Mouse (Mus musculus) CH12F3 (cell line): ENCODE data around the gene Nckap5.

Experiments
- in situ Hi-C: fragments of 300-500 bp; cut with MboI; formaldehyde crosslinking; loops from 2 replicates; pipeline ENCODE4 v1.14.3; 2020; ENCODE audit warnings: low sequenced_read_pairs

The Nckap5 gene

DNA sequence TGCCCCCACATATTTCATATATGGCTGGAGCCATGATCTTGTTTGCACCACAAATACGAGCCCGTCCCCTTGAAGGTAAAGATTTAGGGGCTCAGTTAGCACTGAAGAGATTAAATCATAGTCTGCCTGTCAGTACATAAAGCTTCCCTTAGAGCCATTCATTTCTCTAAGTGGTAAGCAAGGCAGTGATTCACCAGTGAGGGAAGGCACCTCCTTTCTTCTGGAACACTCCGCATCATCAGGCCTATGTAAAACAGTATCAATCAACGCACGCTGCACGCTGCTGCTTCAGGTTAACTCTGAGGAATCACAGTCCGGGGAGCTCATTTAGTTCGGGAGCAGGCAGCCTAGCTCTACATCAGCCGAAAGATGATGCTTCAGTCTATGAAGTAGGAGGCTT lies 599.4 kb downstream of the Nckap5 start:
- in situ Hi-C loops: no loop called here

DNA sequence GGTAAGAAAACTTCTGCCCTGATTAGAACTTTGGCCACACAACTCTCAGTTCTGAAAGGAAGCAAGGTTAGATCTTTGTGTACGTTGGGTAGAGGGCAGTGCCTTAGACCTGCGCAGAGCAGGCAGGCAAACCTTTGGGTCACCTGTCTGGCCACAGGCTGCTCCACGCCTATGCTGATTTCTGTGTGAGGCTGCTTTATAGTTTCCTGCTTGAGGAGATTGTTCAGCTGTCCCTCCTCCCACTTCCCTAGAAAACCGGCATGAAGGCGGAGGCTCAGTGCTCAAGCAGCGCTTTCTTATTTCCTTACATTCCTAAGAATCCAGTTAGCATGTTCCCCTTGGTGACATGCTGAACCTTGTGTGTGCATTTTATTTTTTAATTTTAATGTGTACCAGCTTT lies 620.4 kb downstream of the Nckap5 start:
- in situ Hi-C loops: no loop called here

DNA sequence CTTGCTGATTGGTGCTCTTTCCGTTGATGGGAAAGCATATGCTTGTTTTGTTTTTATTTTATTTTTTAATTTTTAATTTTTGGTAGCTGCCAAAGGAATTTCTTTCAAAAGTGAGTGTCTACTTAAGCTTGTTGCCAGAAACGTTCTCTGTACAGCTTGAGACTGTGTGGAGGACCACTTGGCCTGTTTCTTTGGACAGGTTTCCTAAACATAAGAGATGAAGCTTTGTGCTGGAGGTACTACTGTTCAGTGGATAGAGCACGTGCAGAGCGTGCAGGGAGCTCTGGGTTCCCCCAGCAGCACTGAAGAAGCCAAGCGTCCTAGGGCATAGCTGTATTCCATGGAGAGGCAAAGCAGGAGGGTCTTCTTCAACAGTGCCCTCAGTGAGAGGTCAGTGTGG lies 620.9 kb downstream of the Nckap5 start:
- in situ Hi-C loops: no loop called here

- in situ Hi-C loops: no loop called here
Observed at GRCm38 (mm10) chr1:126209131-126209530, 621.5 kb downstream of the Nckap5 start.

DNA sequence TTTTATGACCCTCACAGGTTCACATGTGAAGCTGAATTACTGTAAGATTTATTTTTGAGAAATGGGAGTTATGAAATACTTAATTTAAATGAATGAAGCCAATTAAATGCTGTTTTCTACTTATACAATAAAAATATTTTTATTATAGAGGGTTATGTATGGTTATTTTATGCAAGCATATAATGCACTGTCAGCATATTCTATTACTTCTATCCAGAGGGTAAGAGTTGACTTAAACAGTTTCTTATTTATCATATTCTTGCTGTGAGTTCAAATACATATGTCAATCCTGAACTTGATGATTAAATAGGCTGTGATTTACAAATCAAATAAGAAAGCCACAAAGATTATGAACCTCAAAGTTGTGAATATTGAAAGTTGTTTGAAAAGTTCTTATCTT lies 633.7 kb downstream of the Nckap5 start:
- in situ Hi-C loops: no loop called here

- in situ Hi-C loops: no loop called here
Observed at GRCm38 (mm10) chr1:126190353-126190752, 640.2 kb downstream of the Nckap5 start.

GRCm38 (mm10) chr1:126183751-126184150 lies 646.8 kb downstream of the Nckap5 start:
- in situ Hi-C loops: no loop called here

- in situ Hi-C loops: no loop called here
Observed at GRCm38 (mm10) chr1:126168579-126168978, 662.0 kb downstream of the Nckap5 start.

DNA sequence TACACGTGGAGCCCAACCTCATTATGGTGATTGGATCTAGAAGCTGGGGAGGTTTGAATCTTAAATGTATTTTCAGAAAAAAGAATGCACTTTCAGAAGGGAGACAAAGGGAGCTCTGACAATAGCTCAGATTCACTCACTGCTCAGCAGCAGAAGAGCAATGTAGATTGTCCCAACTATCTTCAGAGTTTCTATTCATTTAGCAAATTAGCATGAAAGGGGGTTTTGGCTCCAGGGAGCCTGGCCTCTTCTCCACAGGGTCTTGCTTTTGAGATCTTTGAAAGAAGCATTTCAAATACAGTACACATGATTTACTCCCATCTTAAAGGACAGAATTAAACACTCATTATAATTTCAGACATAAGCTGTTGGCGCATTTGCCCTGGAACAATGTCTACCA lies 662.5 kb downstream of the Nckap5 start:
- in situ Hi-C loops: no loop called here

GRCm38 (mm10) chr1:126167546-126167945 lies 663.1 kb downstream of the Nckap5 start:
- in situ Hi-C loops: no loop called here

GRCm38 (mm10) chr1:126159287-126159686 lies 671.3 kb downstream of the Nckap5 start:
- in situ Hi-C loops: no loop called here

- in situ Hi-C loops: no loop called here
Observed at GRCm38 (mm10) chr1:126155816-126156215, 674.8 kb downstream of the Nckap5 start.

DNA sequence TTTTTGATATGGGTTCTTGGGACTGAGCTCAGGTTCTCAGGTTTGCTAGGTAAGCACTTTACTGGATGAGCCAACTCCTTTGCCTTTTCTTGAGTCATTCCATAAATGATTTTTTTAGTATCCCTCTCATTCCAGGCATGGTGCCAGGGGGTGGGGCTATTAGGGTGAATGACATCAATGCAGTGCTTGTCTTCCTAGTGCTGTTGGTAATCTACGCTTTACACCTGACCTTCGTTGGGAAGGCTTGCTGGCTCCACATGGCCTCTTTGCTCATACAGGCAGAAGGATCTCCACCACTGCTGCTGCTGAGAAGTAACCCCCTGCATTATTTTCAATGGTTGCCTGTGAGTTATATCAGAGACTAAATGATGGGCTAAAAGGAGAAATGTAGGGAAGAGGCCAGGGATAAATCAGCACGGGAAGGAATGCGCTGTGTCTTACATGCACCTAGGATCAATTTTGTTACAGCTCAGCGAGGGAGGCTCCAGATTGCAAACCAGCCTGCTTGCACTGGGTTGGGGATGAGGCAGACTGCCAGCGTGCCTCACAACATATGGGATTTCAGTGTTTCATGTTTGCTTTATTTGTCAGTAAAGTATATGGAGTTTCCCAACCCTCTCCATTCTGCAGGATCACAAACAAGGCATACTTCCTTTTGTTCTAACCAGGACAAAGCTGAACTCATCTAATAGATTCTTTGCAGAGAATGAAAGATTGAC lies 676.9 kb downstream of the Nckap5 start:
- in situ Hi-C loops: no loop called here

DNA sequence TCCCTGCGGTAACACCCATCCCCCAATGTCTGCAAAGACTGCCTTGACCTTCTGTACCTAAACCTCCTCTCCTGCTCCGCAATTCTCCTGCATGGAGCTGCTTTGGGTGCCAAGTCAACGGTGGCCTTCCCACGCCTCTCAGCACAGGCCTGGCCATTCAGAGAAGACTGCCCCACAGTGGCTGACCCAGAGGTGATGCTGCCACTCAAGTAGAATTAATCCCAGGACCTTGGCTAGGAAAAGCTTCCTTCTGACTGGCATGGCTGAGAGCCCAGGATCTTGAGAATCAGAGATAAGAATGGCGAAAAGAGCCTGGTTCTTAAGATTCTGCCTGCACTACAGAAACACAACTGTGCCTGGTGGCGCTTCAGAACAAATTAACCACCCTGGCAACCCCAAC lies 678.4 kb downstream of the Nckap5 start:
- in situ Hi-C loops: no loop called here

GRCm38 (mm10) chr1:126149966-126150365 lies 680.6 kb downstream of the Nckap5 start:
- in situ Hi-C loops: no loop called here

- in situ Hi-C loops: no loop called here
Observed at GRCm38 (mm10) chr1:126135717-126136116, 694.9 kb downstream of the Nckap5 start.

GRCm38 (mm10) chr1:126132316-126132715 lies 698.3 kb downstream of the Nckap5 start:
- in situ Hi-C loops: no loop called here

GRCm38 (mm10) chr1:126129129-126129528 lies 701.5 kb downstream of the Nckap5 start:
- in situ Hi-C loops: no loop called here

GRCm38 (mm10) chr1:126123111-126123510 lies 707.5 kb downstream of the Nckap5 start:
- in situ Hi-C loops: no loop called here

GRCm38 (mm10) chr1:126120506-126120905 lies 710.1 kb downstream of the Nckap5 start:
- in situ Hi-C loops: no loop called here

DNA sequence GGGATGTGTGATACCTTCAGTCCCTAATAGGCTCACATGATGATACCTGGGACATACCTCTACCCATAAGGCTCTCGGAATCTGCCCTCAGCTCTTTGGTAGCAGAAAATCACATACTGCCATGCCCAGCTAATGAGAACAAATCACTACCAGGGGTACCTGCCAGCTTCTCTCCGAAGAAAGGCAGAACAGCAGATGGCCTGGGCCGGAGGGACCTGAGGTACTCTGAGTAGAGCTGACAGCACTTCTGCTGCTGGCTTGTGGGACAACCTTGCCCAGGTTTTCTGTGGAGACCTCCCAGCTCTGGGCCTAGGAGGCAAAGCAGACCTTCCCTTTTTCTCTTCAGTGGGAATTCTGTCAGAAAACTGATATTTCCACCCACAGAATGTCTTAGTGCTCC lies 714.6 kb downstream of the Nckap5 start:
- in situ Hi-C loops: no loop called here

DNA sequence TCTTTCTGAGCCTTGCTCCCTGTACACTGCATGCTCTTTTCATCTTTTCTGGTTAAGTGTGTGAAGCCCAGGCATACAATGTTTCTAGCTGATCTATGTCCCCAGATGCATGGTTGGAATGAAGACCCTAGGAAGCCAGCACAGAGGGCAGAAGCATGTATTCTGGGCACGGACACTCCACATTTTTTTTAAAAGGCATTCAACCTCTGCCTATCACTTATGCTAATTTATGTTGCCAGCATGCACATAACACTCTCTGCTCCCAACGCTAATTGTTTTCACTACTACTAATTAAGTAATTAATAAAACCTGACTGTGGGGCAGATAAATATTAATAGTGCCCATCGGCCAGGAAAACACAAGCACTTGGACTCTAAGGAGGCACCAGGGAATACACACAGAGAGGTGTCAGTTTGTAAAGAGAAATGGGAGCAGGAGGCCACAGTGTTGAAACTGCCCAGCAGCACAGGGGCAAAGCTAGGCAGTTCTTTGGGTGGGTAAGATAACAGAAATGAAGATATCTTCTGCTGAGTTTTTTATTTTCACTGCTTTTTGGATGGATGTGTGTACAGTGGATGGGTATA lies 724.8 kb downstream of the Nckap5 start:
- in situ Hi-C loops: no loop called here

- in situ Hi-C loops: no loop called here
Observed at GRCm38 (mm10) chr1:126094346-126094745, 736.3 kb downstream of the Nckap5 start.
